Mouse (Mus musculus) mouse trophoblast stem cell (cell line): Measurements from ENCODE around the gene Rfx3.

Source experiments
- in situ Hi-C, 2 experiments: fragments of 300-500 bp; cut with MseI, MboI; formaldehyde crosslinking; loops; 2 replicates in 1 of 2; 3 replicates in 1 of 2; pipeline ENCODE4 v1.15.1; 2025

Rfx3 gene

GRCm38 (mm10) chr19:27736571-27736970 is 274.4 kb downstream of the Rfx3 start:
- in situ Hi-C loops, result no loop called here

- in situ Hi-C loops, result no loop called here
Measured at GRCm38 (mm10) chr19:27718931-27719330, 292.0 kb downstream of the Rfx3 start.

GRCm38 (mm10) chr19:27716274-27716673 is 294.7 kb downstream of the Rfx3 start:
- in situ Hi-C loops, result no loop called here
